Mouse (Mus musculus) liver, embryonic 14.5 days (tissue): ENCODE results near the gene Plcxd2.

ENCODE experiments used
- CTCF ChIP-seq: IDR thresholded peaks from 2 replicates; pipeline ENCODE4 v1.5.1; 2016; ENCODE audit warnings: antibody characterized with exemption, low read depth, control low read depth
- EP300 ChIP-seq: IDR thresholded peaks from 2 replicates; pipeline ENCODE4 v1.6.1; 2016; ENCODE audit warnings: antibody characterized with exemption, low read depth

GRCm38 (mm10) chr16:45930308-45930707, 79.7 kb downstream of the Plcxd2 start:
- TF ChIP-seq CTCF (no peak), EP300 (no peak)
